Mouse (Mus musculus) liver, embryonic 14.5 days (tissue): ENCODE data around the gene Ces5a.

Source experiments
- CTCF ChIP-seq: IDR thresholded peaks from 2 replicates; pipeline ENCODE4 v1.5.1; 2016; ENCODE audit warnings: antibody characterized with exemption, low read depth, control low read depth
- EP300 ChIP-seq: IDR thresholded peaks from 2 replicates; pipeline ENCODE4 v1.6.1; 2016; ENCODE audit warnings: antibody characterized with exemption, low read depth

- TF ChIP-seq CTCF = no peak
- TF ChIP-seq EP300 = no peak
Measured at GRCm38 (mm10) chr8:93561271-93561670, 25.6 kb upstream of the Ces5a start.
